Mouse (Mus musculus) brain, embryonic 18.5 days (tissue): Measurements from ENCODE around the gene Cyth1.

Experiments
- DNase-seq: peaks from one replicate; pipeline ENCODE4 v3.0.0-alpha.2; 2012; ENCODE audit warnings: low read depth, low spot score

The Cyth1 gene

DNA sequence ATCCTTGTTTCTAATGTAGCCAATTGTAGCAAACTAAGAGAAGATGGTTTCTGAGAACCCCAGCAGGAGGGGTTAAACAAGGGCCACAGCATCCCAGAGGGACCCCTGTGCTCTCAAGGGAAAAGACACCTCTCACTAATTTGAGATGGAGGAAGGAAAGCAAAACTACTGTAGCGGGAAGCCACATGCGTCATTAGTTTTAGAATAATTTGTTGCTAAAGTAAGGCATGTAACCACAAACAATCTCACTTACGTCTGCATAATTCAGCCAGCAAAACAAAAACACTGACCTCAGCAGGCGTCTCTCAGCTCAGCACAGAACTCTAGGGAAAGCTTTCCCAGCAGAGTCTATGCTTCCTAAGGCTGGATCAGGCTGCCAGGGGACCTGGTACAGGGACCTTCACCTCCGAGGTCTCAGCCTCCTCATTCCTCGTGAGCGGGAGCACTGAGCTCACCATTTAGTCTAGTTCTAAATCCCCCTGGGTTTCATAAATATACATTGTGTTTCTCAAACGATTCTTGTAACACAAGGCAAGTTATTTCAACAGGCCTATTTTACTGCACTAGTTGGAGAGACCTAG, 91.8 kb downstream of the Cyth1 start:
- no peak for DNase-seq

GRCm38 (mm10) chr11:118152964-118153363, 95.4 kb downstream of the Cyth1 start:
- no peak for DNase-seq

- DNase-seq, result no peak
These were observed 96.8 kb downstream of the Cyth1 start for GRCm38 (mm10) chr11:118151423-118152180.

DNA sequence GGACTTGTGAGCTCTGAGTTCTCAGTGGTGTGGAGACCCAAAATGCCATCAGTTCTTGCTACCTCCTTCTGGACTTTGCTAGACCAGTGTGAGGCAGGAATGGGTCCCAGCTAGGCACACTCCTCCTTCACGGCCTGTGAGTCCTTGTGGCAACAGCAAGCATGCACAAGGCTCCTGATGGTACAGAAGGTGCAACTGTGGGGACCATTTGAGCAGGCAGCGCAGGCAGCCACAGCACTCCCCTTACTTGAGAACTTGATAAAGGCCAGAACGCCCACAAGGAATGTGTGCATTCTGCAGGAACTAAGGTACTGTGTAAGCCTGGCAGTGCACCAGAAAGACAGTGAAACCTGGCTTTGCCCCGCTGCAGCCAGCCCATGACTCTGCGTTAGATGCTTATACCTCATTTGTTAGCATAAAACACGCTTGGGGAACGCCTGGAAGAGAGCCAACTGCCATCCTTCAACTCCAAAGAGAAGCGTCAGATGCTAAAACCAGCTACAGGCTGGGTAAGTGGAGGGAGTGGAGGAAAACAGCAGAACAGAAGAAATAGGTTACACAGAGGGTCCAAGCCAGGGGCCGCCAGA, 98.2 kb downstream of the Cyth1 start:
- DNase-seq, result peak; percentile 22

GRCm38 (mm10) chr11:118147877-118148637, 100.3 kb downstream of the Cyth1 start:
- DNase-seq, result no peak

DNA sequence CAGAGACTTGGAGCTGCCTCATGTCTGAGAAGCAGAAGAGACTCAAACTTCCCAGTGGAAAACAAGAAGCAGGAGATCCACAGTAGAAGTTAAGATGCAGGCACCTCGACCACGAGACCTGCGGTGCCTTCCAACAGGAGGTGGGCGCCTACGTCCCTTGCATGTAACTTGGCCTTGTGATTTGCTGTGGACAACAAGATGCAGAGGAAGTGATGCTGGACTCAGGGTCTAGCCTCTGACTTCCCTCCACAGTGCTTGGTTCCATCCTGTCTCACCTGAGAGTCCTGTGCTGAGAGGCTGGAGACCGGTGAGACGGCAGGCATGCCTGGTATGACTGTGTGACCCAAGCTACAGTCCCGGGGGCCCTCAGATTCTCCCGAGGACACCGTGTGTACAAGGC, 101.9 kb downstream of the Cyth1 start:
- DNase-seq, result no peak

- no peak for DNase-seq
These were observed 102.5 kb downstream of the Cyth1 start for GRCm38 (mm10) chr11:118145771-118146351.

DNA sequence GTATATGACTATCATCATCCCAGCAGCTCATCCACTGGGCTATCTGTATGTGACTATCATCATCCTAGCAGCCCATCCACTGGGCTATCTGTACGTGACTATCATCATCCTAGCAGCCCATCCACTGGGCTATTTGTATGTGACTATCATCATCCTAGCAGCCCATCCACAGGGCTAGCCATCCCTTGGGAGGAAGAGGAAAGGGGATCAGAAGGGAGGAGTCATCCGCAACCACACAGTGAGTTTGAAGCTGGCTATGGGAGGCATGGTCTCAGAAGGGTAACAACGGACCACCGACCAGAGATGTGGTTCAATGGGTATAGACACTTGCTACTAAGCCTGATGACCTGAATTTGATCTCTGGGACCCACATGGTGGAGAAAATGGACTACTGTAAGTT, 103.3 kb downstream of the Cyth1 start:
- no peak for DNase-seq

- DNase-seq, result no peak
These were observed 104.7 kb downstream of the Cyth1 start for GRCm38 (mm10) chr11:118143731-118144130.

DNA sequence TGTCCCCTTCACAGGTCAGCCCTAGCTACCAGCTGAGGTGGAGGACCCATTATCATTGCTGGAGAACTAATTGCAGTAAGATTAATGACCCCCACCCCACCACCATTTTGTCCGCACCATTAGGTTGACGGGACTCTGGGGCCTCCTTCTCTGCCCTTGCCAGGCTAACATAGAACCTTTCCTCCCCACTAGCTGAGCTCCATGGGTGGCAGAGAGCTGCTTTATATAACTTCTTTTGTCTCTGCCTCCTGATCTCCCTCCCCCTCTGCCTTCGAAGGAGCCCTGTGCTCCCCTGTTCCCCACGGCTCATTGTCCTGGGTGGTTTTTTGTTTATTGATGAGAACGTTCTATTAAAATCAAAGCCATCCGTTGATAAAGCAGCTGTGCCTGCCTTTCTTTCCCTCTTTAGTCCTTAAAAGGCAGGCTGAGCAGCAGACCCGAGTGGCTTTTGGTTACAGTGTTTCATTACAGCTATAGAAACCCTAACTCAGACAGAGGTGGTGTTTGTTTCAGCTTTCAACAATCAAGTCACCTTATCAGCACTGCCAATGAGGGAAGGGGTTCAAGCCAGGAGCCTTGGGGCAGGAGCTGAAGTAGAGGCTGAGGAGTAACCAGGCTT, 105.7 kb downstream of the Cyth1 start:
- DNase-seq, result no peak

GRCm38 (mm10) chr11:118140771-118141565, 107.4 kb downstream of the Cyth1 start:
- DNase-seq, result no peak

- DNase-seq, result no peak
These were observed 110.0 kb downstream of the Cyth1 start for GRCm38 (mm10) chr11:118138347-118138746.

- DNase-seq, result no peak
These were observed 112.2 kb downstream of the Cyth1 start for GRCm38 (mm10) chr11:118136172-118136632.

DNA sequence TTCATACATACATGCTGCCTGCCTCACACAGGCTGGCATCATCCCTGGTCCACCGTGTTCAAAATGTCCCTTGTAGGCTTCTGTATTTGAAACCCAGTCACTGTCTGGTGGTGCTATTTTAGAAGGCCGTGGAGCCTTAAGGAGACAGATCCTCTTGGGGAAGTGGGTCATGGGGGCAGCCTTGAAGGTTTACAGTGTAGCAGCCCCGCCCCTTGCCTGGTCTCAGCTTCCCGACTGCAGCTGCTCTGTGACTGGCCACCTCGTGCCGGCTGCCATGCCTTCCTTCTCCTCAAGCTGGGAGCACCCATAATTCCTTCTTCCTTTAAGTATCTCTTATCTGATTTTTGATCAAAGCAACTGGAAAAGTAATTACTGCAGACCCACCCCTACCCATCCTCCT, 113.1 kb downstream of the Cyth1 start:
- no peak for DNase-seq

GRCm38 (mm10) chr11:118133752-118134169, 114.6 kb downstream of the Cyth1 start:
- DNase-seq, result no peak

DNA sequence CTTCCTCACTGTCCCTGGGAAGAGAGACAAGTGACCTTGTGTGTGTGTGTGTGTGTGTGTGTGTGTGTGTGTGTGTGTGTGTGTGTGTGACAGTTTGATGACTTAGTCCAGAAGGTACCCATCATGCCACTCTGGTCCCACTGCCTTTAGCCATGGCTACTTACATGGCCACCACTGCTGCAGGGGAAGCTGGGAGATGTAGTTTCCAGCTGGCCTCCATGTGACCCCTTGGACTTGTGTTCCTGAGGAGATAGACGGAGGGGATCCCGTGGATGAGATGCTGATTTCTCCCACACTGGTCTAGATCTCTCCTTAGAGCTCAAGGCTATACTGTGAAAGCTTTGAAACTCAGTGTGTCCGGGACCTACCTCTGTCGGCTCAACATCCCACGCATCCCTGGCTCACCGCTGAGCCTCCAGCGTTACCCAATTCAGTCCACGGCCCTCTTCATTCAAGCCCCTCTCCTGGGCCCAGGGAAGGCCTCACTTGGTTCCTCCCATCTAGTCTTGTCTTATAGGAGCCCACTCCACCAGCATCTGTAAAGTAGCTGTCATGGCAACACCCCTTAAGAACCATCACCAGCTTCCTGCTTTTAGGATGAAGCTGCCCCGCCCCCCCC, 115.2 kb downstream of the Cyth1 start:
- no peak for DNase-seq

DNA sequence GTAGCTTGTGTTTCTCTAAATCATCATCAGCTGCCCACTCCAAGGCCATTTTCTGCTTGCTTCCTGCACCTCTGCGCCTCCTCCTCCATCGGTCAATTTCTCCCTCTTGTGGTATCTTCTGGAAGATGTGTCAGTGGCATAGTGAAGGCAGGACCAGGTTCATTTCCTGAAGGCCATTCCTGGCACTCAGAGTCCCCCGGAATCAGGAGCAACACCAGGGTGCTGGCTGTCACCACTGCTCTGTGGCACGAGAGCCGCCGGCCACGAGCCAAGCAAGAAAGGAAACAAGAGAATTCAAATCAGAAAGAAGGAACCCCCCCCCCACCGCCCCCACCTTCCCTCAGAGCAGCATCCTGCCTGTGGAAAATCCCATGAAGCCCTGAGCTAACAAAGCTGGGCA, 116.3 kb downstream of the Cyth1 start:
- no peak for DNase-seq

DNA sequence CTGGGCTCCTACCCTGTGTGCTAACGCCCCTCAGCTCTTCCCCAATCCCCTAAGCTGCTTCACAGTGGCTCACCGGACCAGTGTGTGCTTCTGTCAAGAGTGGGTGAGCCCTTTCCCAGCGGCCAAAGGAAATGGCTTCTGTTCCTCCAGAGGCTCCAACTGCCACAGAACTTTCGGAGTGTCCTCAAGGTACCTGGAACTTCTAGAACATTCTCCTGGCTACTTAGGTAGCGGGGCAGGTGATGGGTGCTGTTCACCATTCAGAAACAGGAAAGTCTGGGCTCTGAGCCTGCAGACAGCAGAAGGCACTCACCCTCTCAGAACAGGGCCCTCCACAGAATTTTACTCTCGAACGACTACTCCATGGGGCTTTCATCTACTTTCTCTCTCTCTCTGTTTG, 117.9 kb downstream of the Cyth1 start, which contains the start of gene Dnah17:
Dnah17 (minus strand) TSS at position 101 of the 400 bp plus-strand sequence.
- no peak for DNase-seq

GRCm38 (mm10) chr11:118129812-118130211, 118.6 kb downstream of the Cyth1 start:
- DNase-seq, result no peak

- DNase-seq, result no peak
These were observed 126.8 kb downstream of the Cyth1 start for GRCm38 (mm10) chr11:118121592-118121991.
